Comparison of ENCODE assay signal across 18 mouse cellular contexts in the genomic region with DNA sequence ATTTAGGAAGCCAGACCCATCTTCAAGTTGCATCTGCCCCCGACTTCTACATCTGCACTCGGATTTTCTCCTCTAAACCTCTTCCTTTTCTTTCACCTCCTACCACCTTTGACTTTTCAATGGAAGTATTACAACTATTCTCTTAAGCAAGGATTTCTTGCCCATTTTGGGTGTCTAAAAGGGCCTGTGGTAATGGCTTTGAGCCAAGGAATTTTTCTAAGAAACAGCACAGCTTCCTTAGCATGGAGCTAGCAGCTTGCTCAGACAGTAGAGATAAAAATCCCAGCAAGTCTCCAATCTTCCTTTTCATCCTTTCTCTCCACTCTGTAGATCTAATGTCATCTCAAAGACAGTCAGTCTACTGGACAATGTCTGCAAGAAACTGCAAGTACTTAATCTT.
"Had no signal": no experiment of that assay in that cellular context is flagged by ENCODE, and none has a peak within 500 bp of the region (broad histone marks: within the 10 kb centered on the region; RNA-seq: fewer than 3 reads in every experiment).

No protein-coding gene starts in this region.

- H3K4me2 ChIP-seq: liver, embryonic 15.5 days; midbrain, embryonic 11.5 days; midbrain, embryonic 13.5 days; midbrain, embryonic 15.5 days; neural tube, embryonic 12.5 days; stomach, embryonic 15.5 days had no signal

- H3K36me3 ChIP-seq: liver, embryonic 15.5 days; midbrain, embryonic 13.5 days; midbrain, embryonic 15.5 days; neural tube, embryonic 12.5 days; stomach, embryonic 15.5 days had no signal

- H3K27ac ChIP-seq: liver, embryonic 15.5 days; macrophage; midbrain, embryonic 13.5 days; midbrain, embryonic 15.5 days; neural tube, embryonic 12.5 days; stomach, embryonic 15.5 days; stomach, postnatal 0 days had no signal

- H3K9me3 ChIP-seq: liver, embryonic 15.5 days; megakaryocyte, embryonic 14.5 days; midbrain, embryonic 13.5 days; midbrain, embryonic 15.5 days; neural tube, embryonic 12.5 days; stomach, embryonic 15.5 days had no signal

- H3K9ac ChIP-seq: liver, embryonic 15.5 days; liver, postnatal 0 days; midbrain, embryonic 13.5 days; midbrain, embryonic 15.5 days; neural tube, embryonic 12.5 days; stomach, embryonic 15.5 days had no signal

- ATAC-seq: liver, postnatal 0 days; midbrain, embryonic 13.5 days; midbrain, embryonic 15.5 days had no signal

- DNase-seq: liver, postnatal 0 days; lung, adult 2 months; lung, postnatal 14 days; lung, postnatal 36 days; right cerebral cortex, postnatal 14 days; spleen, adult 18-20 months; thymus, adult 2 months; thymus, postnatal 14 days; thymus, postnatal 36 days had no signal

- H3K4me3 ChIP-seq: liver, embryonic 15.5 days; megakaryocyte, embryonic 14.5 days; midbrain, embryonic 13.5 days; midbrain, embryonic 15.5 days; neural tube, embryonic 12.5 days; stomach, embryonic 15.5 days had no signal

- H3K4me1 ChIP-seq: liver, embryonic 15.5 days; megakaryocyte, embryonic 14.5 days; midbrain, embryonic 13.5 days; midbrain, embryonic 15.5 days; neural tube, embryonic 12.5 days; stomach, embryonic 15.5 days had no signal

- H3K27me3 ChIP-seq: liver, embryonic 15.5 days; megakaryocyte, embryonic 14.5 days; midbrain, embryonic 13.5 days; midbrain, embryonic 15.5 days; neural tube, embryonic 12.5 days; stomach, embryonic 15.5 days had no signal
